Mouse (Mus musculus) myocyte (in vitro differentiated cells): ENCODE results near the gene Med13l. TPM values are rescaled to one million over a fixed set of nuclear protein-coding genes. Genes with fewer than 3 reads are reported as not detected.
A peak's percentile ranks its signal among the peaks of the same experiment; 100 is the strongest.

Source experiments
- H3K27me3 ChIP-seq: one replicate; pipeline ENCODE4 v1.6.1; 2011; ENCODE audit not compliant: control insufficient read depth, insufficient read depth, insufficient read length
- H3K36me3 ChIP-seq: one replicate; pipeline ENCODE4 v1.6.1; 2011; ENCODE audit not compliant: control insufficient read depth, insufficient read depth
- H3K4me2 ChIP-seq: one replicate; pipeline ENCODE4 v1.6.1; 2011; ENCODE audit warnings: low read depth, control low read depth
- H3K4me3 ChIP-seq: one replicate; pipeline ENCODE4 v1.5.1; 2011; ENCODE audit warnings: mild to moderate bottlenecking, control low read depth, moderate library complexity
- H3K79me2 ChIP-seq: one replicate; pipeline ENCODE4 v1.6.1; 2011; ENCODE audit not compliant: control insufficient read depth, insufficient read depth
- H3ac ChIP-seq: one replicate; pipeline ENCODE4 v1.6.1; 2011; ENCODE audit not compliant: control insufficient read depth, insufficient read length
- CEBPB ChIP-seq: IDR thresholded peaks from 2 replicates; pipeline ENCODE4 v1.6.1; 2011; ENCODE audit warnings: mild to moderate bottlenecking, moderate library complexity; ENCODE audit not compliant: poor library complexity, insufficient read depth, severe bottlenecking
- E2F4 ChIP-seq: IDR thresholded peaks from one replicate; pipeline ENCODE4 v1.6.1; 2011; ENCODE audit warnings: mild to moderate bottlenecking, control low read depth, moderate library complexity; ENCODE audit not compliant: insufficient read depth
- MAX ChIP-seq: IDR thresholded peaks from one replicate; pipeline ENCODE4 v1.6.1; 2011; ENCODE audit warnings: low read depth, mild to moderate bottlenecking, control low read depth
- MYOD1 ChIP-seq, 3 experiments: IDR thresholded peaks; one replicate each; pipeline ENCODE4 v1.6.1; 2011; ENCODE audit warnings: control low read depth in 2 of 3, low read depth in 2 of 3, mild to moderate bottlenecking in 2 of 3, moderate library complexity in 1 of 3; ENCODE audit not compliant: insufficient read length in 2 of 3, control insufficient read depth in 1 of 3
- MYOG ChIP-seq, 3 experiments: IDR thresholded peaks; one replicate each; pipeline ENCODE4 v1.6.1; 2011; ENCODE audit warnings: control low read depth in 2 of 3, low read depth in 2 of 3, mild to moderate bottlenecking in 2 of 3; ENCODE audit not compliant: insufficient read length in 2 of 3, control insufficient read depth in 1 of 3, insufficient read depth in 1 of 3
- POLR2A ChIP-seq: IDR thresholded peaks from one replicate; pipeline ENCODE4 v1.6.1; 2011; ENCODE audit warnings: low read depth, mild to moderate bottlenecking, control low read depth, moderate library complexity; ENCODE audit not compliant: insufficient read length
- POLR2AphosphoS2 ChIP-seq: IDR thresholded peaks from one replicate; pipeline ENCODE4 v1.6.1; 2011; ENCODE audit warnings: low read depth, control low read depth; ENCODE audit not compliant: insufficient read length
- REST ChIP-seq: IDR thresholded peaks from one replicate; pipeline ENCODE4 v1.6.1; 2011; ENCODE audit warnings: mild to moderate bottlenecking, control low read depth, moderate library complexity; ENCODE audit not compliant: insufficient read depth, insufficient read length
- SRF ChIP-seq: IDR thresholded peaks from one replicate; pipeline ENCODE4 v1.6.1; 2011; ENCODE audit warnings: low read depth; ENCODE audit not compliant: control insufficient read depth, insufficient read length
- TCF12 ChIP-seq: IDR thresholded peaks from one replicate; pipeline ENCODE4 v1.6.1; 2011; ENCODE audit warnings: mild to moderate bottlenecking, control low read depth; ENCODE audit not compliant: poor library complexity, insufficient read depth, severe bottlenecking
- TCF3 ChIP-seq: IDR thresholded peaks from one replicate; pipeline ENCODE4 v1.6.1; 2011; ENCODE audit warnings: low read depth, control low read depth; ENCODE audit not compliant: insufficient read length
- USF1 ChIP-seq: IDR thresholded peaks from one replicate; pipeline ENCODE4 v1.6.1; 2011; ENCODE audit warnings: low read depth, mild to moderate bottlenecking, control low read depth, moderate library complexity
- polyA plus RNA-seq: library from polyadenylated mRNA; unstranded; fragments of >200 nt; fragmentation: generic; extraction: Trizol; gene quantifications from one replicate; pipeline ENCODE4 v1.2.1, GENCODE M21; 2012; ENCODE audit warnings: missing spikeins

Gene Med13l
- polyA plus RNA-seq, 1 experiment: 7.4 TPM

DNA sequence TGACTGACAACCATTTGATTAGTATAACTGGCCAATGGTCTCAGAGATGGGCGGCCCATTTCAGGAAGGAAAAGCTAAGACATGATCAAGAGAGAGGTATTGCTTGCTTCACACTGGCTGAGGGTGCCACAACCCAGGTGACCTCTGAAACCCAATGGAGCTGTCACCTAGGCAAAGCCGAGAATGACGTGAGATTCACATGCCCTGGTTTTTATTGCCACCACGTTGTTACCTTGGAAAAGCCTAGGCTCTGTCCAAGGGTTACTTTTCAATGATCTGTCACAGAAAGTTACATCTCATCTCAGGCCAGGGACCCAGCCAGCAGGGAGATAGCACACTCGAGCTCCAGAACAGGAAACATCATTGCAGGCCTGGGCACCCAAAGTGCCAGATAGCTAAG is 10.0 kb upstream of the Med13l start:
- TF ChIP-seq TCF3 (no peak), TCF12 (no peak), SRF (no peak)
- H3K79me2 ChIP-seq: no peaks in the 10 kb centered on the region
- H3K36me3 ChIP-seq: no peaks in the 10 kb centered on the region
- H3ac ChIP-seq: no peak overlapping the region
- H3K4me2 ChIP-seq: no peak overlapping the region
- no peaks in the 10 kb centered on the region for H3K27me3 ChIP-seq
- no peak overlapping the region for H3K4me3 ChIP-seq

DNA sequence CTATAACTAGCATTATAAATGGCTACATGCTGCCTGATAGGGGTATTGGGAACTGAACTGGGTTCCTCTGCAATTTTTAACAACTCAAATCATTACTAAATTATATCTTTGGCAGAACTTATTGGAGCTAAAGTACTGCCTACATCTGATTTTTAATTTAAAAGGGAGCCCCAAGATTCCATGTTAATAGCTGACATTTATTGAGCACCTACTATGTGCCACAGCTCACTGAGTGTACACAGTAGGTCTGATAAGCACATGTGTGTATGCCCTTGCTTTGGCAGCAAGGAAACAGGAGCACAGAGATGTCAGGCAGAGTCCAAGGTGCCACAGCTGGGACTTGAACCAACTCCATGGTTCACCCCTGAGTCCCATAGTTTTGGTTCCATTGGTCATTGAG is 7.2 kb upstream of the Med13l start:
- Histone ChIP-seq H3ac (no peak overlapping the region), H3K27me3 (no peaks in the 10 kb centered on the region), H3K4me2 (no peak overlapping the region), H3K4me3 (no peak overlapping the region), H3K79me2 (no peaks in the 10 kb centered on the region), H3K36me3 (no peaks in the 10 kb centered on the region)
- TF ChIP-seq MAX (no peak), TCF3 (no peak), CEBPB (no peak), E2F4 (no peak)

DNA sequence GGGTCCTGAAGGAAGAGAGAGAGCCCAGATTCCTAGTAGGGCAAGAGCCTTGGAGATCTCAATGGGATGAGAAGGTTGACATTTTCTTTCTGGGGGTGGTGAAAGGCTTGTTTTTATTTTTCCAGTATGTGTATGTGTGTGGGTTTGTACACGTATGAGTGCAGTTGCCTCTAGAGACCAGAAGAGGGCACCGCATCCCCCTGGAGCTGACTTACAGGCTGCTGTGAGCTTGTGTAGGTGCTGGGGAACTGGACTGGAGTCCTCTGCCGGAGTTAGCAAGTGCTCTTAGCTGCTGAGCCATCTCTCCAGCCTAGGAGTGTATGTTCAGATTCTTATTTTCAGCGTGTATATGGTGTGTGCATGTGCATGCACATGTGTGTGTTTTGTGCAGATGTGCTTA is 5.2 kb upstream of the Med13l start:
- Histone ChIP-seq H3K4me3 (no peak overlapping the region), H3K36me3 (no peaks in the 10 kb centered on the region), H3K27me3 (no peaks in the 10 kb centered on the region), H3K4me2 (no peak overlapping the region), H3K79me2 (no peaks in the 10 kb centered on the region), H3ac (no peak overlapping the region)
- TF ChIP-seq POLR2A (no peak), CEBPB (no peak), TCF3 (no peak), E2F4 (no peak), TCF12 (no peak), MYOD1 (IDR thresholded peaks at IDR 0.05; ENCODE audit: control insufficient read depth in 1 of 3, insufficient read length in 2 of 3, low read depth in 2 of 3) (no peak), MAX (no peak), SRF (no peak), POLR2AphosphoS2 (no peak), MYOG (IDR thresholded peaks at IDR 0.05; ENCODE audit: control insufficient read depth in 1 of 3, insufficient read depth in 1 of 3, insufficient read length in 2 of 3, low read depth in 2 of 3) (no peak), REST (no peak), USF1 (no peak)

- H3K4me2 ChIP-seq: no peak overlapping the region
These were observed 4.0 kb upstream of the Med13l start for GRCm38 (mm10) chr5:118556387-118556937.

DNA sequence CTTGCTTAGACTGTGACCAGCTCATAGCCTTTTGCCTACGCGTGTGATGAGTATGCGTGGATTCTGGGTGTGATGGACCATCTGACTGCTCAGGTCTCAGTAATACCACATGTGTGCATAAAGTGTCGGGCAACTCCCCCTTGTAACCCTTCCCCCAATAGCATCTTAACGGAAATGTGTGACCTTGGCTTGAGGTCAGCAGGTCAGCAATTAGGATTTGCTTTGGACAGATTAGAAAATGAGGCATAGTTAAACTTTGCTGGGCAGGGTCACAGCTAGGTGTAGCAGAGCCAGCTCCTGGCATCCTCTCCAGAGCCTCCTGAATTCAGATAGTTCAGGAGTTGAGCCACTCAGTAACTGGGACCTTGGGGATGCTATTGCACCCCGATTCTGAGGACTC is 1.6 kb upstream of the Med13l start:
- no peak overlapping the region for H3K4me2 ChIP-seq
- H3K27me3 ChIP-seq: no peaks in the 10 kb centered on the region
- TF ChIP-seq TCF12 (no peak), SRF (no peak)
- peaks cover 29% of the 10 kb centered on the region for H3K79me2 ChIP-seq
- H3ac ChIP-seq: no peak overlapping the region
- H3K36me3 ChIP-seq: no peaks in the 10 kb centered on the region
- peak overlapping the region; percentile 60 for H3K4me3 ChIP-seq

More at GRCm38 (mm10) chr5:118556387-118556937, 4.0 kb upstream of the Med13l start:
- H3ac ChIP-seq: no peak overlapping the region
- H3K36me3 ChIP-seq: no peaks in the 10 kb centered on the region
- H3K4me3 ChIP-seq: no peak overlapping the region
- no peaks in the 10 kb centered on the region for H3K27me3 ChIP-seq
- TF ChIP-seq POLR2AphosphoS2 (no peak), MYOD1 (IDR thresholded peaks at IDR 0.05; ENCODE audit: control insufficient read depth in 1 of 3, insufficient read length in 2 of 3, low read depth in 2 of 3) (no peak), REST (no peak), E2F4 (no peak), TCF3 (no peak), TCF12 (no peak)
- peaks cover 6% of the 10 kb centered on the region for H3K79me2 ChIP-seq
